Mouse (Mus musculus): ENCODE data around the gene Gja1. TPM values are rescaled to one million over a fixed set of nuclear protein-coding genes. Genes with fewer than 3 reads are reported as not detected.

The Gja1 gene
- polyA plus RNA-seq, 1 experiment from 2014 or later: 7.3 TPM

Other genes starting within 250 kb of the Gja1 start
- 0.48 and 0.67 TPM in 2 replicates for gene Tbc1d32, start 148.6 kb upstream of the Gja1 start, polyA plus RNA-seq (2015; fragmentation: Nextera tagmentation; extraction: Ambion mirVana)